Mouse (Mus musculus): ENCODE results near the gene Atxn7l1. TPM values are rescaled to one million over a fixed set of nuclear protein-coding genes. Genes with fewer than 3 reads are reported as not detected.

The Atxn7l1 gene
- total RNA-seq, 2 experiments from 2014 or later: 16.4 to 17.7 TPM

DNA sequence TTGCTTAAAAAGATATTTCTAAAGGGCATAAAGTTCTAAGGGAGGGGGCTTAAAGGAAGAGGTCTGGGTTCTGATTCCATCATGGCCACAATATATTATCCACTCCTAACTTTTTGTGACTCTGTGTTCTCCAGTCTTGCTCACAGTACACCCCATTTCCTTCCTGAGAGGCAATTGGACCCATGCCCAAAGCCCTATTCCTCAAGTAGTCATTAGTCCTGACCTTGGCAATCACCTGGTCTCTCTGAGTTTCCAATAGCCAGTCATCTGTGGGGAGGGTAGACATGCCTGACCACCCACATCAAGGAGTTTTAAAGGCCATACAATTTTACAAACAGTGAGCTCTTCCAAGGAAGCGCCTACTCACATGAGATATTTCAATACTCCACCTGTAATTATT, 176.3 kb downstream of the Atxn7l1 start:
- no peak for DNase-seq

DNA sequence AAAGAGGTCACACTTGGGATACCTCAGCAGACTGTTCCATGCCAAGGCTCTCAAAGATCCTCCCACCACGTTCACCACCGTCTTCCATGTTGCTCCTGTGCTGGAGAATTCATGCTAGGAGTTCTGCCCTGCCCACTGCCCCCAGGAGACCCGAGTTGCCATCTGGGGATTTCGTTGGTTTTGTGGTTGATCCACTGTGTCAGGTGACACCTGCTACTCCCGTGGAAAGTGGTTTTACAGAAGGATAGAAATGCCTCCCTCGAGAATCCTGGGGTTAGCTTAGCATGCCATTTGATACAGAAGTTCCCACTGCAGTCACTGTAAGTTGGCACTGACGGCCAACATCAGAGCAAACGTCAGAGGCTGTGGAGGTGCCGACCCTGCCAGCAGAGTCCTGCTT, 177.9 kb downstream of the Atxn7l1 start:
- DNase-seq: no peak

DNA sequence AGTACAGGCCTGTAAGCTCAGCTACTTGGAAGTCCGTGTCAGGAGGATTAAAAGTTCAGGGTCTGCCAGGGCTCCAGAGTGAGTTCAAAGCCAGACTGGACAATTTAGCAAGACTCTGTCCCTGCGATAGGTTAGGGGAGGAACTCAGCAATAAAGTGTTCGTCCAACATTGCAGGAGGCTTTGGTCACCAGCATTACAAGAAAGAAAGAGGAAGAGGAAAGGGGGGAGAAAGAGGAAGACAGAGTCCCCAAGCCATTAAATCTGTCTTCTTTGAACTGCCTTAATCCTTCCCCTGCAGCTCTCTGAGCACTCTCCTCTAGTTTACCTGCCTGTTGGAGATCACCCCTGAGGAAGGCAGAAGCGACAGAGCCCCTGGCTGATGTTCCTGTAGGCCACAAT, 184.6 kb downstream of the Atxn7l1 start:
- no peak for DNase-seq

DNA sequence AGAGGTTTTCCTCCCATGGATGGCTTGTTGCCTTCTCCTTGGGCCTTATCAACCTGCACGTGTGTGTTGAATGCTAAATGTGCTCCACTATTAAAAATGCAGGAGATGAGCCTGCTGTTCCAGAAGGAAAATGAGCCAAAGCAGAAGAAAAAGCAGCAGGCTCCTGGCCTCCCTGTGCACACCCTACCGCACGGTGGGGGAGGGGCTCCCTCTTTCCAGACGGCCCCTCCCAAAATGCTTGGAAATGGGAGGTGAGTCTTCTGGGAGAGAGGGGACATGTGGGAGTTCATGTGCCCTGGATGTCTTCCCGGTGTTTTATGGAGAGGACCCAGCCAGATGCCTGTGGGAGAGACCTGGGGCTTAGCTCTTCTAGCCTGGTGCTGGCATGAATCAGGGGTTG, 185.3 kb downstream of the Atxn7l1 start:
- no peak for DNase-seq

DNA sequence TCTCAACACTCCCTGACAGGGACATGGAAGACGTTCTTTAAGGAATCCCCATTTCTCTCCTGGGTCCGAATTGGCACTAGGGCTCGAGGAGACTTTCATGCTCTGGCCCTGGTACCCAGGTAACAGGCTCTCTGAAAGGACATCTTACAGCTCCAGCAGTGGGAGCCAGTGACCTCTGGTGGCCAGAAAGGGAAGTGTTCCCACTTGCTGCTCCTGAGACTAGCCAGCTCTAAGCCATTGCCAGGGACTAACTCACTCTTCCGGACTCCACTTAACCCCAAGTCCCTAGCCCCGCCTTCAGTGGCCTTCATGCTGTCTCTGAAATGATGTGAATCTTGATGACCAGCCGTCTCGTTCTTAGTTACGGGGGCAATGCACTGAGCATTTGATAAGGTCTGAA, 186.4 kb downstream of the Atxn7l1 start:
- peak; percentile 74 for DNase-seq

DNA sequence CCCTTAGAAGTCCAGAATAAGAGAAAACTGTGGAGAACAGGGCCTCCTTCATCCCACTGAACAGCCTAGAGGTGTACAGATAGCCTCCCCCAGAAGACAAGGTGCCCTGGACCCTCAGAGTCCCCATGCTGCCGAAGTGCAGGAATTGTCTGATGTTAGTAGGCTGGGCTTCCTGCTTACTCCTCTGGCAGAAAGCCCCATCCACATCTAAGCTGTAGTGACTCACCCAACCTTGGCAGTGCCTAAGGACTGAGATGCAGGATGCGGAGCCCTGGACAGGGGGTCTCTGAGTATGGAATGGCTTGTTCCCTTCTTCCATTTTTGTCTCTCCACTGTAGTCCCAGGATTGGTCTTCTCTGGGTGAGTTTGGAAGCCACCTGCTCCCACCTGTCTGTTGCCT, 187.0 kb downstream of the Atxn7l1 start:
- no peak for DNase-seq

DNA sequence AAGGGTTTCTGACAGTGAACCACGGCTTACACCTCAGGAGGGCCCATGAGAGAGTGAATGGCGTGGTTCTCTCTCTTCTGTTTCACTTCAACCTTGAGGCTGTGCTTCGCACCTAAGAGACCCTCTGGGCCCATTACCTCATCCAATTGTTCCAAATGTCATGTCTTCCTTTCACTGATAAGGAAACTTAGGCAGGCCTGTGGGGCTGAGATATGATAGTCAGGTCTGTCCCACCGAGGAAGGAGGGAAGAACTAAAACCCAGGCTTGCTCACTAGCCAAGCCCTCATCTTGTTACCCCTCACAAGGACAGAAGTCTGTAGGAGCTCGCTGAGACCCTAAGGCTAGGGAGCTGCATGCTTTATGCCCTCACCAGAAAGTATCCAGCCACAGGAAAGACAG, 187.5 kb downstream of the Atxn7l1 start:
- no peak for DNase-seq

DNA sequence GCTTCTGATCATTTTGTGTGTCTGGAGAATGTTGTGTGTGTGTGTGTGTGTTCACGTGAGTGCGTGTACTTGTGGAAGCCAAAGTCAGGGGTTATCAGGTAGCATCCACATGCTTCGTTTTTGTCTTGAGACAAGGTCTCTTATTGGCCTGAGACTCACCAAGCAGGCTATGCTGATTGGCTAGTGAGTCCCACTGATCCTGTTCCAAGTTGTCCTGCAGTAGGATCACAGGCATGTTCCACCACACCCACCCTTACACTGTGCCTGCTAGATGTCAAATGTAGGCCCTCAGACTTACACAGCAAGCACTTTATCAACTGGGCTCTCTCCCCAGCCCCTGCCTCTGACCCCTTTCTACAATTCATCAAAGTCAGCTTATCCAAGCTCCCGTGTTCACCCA, 187.9 kb downstream of the Atxn7l1 start:
- no peak for DNase-seq

DNA sequence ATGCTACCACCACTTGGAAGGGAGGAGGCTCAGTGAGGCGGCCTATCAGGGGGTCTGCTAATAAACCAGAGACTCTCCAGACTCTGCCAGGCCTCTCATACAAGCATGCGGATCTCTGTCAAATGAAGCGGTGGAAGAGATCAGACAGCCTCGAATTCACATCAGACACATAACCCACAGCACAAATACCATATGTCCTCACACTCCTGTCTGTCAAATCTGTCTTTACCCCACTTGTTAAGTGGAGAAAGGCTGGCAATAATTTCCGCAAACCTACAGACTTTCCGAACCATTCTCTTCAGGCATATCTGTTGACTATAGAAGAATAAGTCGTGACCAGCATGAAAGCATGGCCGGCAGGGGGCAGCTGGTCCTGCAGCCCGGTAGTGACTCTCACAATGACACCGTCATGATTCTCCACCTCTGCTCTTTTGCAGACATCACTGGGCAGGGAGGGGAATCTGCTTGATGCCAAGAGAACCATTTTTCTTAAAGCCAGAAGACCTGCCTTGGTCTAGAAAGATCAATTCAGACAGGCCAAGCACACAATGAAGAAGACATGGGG, 189.2 kb downstream of the Atxn7l1 start:
- no peak for DNase-seq

DNA sequence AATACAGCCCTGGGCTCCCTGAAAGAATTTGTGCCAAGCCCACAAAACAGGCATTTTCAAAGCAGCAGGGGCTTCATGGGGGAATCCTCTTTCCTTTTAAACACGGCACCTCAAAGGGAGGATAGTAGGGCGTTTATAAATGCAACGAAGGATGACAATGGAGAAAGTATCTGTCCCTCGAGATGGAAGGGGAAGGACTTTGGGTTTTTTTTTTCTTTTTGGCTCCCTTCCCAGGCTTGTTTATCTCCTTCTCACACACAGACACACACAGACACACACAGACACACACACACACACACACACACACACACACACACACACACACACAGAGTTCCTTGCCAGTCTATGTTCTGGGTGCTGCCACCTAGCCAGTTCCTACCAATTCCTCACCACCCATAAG, 189.8 kb downstream of the Atxn7l1 start:
- no peak for DNase-seq

DNA sequence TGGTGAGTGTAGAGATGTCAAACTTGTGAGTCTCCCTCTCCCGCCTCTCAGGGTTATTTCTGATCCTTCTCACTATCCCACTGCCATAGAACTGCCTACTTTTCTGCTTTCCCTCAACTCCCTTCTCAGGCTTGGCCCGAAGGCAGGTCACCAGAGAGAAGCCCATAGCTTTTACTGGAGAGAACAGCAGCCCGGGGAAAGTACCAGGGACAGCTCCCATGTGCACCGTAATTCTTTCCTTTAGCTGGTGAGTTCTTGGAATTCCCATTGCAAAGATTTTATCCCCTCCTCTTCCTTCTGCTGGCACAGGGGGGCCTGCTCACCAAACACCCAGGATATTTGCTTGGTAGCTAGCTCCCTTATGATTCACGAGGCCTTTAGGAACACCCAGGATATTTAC, 190.7 kb downstream of the Atxn7l1 start:
- no peak for DNase-seq

DNA sequence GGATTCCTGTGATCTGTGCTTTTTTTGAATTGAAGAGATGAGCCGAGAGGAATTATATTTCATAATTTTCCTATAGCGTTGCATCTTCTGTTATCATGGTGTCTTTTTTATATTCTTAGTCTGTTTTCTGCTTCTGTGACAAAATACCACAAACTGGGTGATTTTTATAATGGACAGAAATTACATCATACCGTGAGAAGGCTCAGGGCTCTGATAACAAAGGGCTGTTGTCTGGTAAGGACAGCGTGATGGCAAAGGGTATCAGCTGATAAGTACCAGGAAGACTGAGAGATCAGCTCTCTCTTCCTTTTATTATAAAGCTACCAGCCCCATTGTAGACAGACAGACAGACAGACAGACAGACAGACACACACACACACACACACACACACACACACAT, 192.3 kb downstream of the Atxn7l1 start:
- DNase-seq: no peak

DNA sequence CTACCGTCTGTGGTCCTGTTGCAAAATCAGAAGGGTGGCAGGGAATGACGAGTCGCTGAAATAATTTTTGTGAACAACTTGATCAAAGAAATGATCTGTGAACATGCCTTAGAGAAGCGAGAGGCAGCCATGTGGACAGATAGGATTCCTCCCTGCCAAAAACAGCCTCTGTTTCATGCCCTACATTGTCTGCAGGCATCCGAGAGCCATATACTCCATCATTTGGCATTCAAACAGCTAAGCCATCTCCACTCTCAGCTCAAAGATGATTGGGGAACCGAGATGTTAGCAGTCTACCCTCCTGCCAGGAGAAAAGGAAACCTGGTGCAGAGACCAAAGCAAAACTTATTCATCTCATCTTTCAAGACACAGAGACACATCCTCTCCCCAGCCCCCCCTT, 193.2 kb downstream of the Atxn7l1 start:
- DNase-seq: no peak

DNA sequence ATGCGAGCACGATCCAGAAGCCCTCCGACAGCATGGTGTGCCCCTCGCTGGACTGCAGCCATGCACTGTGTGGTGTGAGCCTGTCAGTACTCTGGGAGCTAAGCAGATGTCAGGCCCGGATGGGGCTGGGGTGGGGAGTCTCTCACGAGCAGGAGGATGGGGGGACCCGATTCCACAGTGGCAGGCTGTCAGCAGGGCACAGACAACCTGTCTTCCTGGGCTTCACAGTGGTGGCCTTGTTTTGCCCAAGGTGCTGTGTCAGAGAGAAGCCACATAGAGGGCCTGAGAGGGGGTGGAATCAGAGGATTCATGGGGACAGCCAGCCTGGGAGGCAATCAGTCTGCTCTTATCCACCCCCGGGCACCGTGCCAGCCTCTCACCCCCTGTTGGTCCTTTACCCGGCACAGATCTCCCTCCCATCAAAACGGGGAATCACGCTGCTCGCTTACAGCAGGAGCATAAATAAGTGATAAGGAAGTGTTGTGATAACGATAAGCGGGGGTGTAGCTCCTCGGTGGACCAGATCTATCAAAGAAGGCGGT, 193.9 kb downstream of the Atxn7l1 start:
- no peak for DNase-seq

DNA sequence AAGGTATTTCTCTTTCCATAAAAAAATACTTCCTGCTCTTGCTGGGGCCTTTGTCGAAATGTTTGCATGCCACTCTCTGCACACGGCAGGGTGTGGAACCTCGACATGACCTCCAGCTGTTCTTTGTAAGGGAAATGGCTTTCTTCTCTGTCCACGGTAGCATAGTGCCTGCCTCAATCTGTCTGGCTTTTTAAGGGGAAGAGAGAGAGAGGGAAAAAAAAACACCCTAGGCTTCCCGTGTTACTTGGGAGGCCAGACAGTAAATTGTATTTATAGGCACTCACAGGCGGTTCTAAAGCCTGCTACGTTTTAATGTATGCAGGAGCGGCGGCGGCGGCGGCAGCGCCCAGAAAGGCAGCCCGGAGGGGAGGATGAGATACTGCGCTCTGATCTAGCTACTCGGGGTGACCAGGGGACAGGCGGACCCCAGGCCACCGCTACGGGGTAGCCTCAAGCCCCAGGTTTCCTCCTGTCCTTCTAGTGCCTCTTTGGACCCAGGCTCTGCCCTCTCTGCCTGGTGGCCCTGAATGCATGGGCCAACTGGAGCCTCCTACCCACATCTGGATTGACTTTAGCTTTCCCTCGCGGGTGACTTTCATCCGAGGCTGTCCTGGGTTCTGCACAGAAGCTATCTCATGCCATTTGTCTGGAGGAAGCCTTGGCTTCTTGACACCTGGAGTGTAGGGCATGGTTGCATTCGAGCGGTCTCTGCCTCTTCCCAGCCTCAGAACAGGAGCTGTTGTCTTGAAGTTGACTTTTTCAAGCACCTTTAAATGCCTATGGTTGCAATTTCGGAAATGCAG, 197.7 kb downstream of the Atxn7l1 start:
- no peak for DNase-seq

DNA sequence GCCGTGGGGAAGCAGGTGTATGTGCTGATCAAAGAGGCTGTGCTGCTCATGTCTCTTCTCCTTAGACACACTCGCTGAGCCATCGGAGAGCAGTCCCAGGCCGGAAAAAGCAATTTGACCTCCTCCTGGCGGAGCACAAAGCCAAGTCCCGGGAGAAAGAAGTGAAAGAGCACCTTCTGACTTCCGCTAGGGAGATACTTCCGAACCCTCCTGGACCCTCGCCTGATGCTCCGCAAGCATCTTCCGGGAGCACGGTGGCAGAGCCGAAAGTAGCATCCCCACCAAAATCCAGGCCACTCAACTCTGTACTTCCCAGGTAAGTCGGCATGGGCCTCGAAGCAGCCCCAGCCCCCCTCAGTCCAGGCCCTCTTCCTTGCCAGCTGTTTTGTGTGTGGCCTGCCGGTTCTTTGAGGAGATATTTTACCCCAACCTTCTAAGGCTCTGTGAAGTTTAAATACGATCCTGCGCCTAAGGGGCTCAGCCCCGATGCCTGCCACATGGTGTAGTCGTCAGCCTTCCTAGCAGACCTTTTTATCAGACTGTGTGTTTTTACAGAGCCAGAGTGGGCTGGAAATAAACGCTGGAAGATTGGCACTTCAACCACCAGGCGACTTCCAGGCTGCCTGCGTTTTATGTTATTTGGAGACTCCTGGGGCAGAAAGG, 198.4 kb downstream of the Atxn7l1 start:
- no peak for DNase-seq

DNA sequence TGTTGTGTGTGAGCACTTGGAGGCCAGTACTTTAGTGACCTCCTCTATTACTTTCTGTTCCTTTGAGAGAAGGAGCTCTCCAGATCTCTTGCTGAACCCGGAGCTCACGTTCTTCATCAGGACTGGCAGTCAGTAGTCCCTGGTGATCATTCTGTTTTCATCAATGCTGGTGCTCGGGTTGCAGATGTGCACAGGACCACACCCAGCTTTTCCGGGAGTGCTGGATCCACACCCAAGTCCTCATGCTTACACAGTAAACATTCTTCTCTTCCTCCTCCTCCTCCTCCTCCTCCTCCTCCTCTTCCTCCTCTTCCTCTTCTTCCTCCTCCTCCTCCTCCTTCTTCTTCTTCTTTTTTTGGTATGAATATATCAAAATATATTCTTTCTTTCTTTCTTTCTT, 205.2 kb downstream of the Atxn7l1 start:
- no peak for DNase-seq

DNA sequence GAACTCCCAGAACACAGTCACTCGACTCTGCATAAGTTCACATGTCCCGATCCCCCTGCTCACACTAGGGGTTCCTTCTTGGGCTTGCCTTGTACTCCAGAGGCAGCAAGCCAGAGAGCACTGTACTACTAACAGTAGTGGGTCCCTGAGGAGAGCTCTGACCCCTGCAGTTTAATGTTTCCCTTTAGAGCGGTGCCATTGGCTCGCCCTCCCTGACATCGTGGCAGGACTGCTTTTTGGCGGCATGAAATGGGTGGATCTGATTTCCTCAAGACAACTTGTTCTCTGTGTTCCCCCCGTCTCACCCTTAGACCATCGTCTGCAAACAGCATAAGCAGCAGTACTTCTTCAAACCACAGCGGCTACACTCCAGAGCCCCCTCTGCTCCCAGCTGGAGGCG, 210.9 kb downstream of the Atxn7l1 start:
- DNase-seq: no peak

DNA sequence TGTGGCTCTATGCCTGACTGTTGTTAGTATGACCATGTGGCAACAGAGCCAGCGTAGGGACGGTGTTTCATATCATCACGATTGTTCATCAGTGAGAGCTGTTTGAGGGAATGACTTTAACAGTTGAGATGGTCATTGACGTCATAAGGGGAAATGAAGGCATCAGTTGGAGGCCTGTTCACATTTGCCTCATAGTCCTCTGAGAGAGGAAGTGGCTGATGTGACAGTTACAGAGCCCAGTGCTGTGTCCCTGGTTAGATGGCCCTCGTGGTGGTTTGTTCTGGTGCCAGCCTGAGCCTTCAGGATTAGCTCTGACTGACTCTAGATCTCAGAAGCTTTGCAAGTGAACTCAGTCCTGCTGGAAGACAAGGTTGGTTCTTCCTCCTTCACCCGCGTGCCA, 211.7 kb downstream of the Atxn7l1 start:
- DNase-seq: no peak

DNA sequence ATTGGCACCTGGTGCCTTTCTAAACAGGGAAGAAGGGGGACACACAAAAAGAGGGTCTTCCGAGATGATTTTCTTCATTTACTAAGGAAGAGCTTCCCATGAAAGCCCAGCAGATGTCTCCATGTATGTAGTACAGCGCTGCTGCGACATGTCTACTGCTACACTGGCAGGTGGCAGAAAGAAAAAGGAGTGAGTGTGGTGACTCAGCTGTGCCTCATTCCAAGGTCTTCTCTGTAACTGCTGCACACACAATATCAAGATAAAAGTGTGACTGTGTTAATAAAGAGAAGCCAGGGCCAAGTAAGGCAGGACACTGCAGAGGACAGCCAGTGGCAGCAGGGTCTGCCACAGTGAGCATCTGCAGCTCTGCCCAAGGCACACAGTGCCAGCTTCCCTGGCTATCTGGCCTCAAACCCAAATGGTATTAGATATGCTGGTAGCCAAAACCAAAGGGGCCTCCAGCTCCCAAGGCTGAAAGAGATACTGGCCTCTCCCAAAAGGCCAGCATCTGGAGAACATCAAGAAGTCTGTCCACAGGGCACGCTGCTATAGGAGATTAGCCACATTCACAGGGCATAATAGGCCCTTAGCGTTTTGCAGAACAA, 212.5 kb downstream of the Atxn7l1 start:
- DNase-seq: peak; percentile 38

DNA sequence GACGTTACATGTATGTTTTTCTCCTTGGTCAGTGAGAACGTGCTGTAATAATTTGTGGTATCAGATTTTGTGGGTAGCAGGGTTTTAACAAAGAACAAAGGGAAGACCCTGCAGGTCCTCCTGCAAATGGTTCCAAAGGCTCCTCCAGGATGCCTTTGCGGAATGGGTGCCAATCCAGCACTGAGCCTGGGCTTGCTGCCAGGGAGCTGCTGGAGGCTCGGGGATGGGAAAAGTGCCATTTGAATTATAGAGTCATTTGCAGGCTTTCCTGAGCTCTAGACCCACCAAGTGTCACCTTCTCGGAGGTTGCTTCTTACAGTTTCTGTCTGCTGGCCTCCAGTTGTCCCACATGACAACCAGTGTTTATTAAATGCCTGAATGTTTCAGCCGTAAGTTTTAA, 213.2 kb downstream of the Atxn7l1 start:
- DNase-seq: no peak

DNA sequence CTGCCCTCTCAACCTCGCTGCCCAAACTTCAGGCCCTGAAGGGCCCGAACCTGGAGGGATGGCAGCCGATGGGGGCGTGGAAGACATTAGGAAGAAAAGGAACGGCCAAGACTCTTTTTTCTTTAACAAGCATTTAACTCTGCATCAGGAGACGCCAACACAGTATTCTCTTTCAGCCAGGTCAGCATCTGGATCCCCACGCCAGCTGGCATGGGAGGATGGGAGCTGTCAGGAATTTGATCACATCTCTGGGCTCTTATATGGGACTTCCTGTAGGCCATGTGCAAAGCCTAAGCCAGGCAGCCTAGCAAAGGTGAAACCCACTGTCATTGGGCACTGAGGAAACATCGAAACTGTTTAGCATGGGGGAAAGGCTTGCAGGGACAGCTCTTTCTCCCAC, 217.0 kb downstream of the Atxn7l1 start:
- peak; percentile 59 for DNase-seq

DNA sequence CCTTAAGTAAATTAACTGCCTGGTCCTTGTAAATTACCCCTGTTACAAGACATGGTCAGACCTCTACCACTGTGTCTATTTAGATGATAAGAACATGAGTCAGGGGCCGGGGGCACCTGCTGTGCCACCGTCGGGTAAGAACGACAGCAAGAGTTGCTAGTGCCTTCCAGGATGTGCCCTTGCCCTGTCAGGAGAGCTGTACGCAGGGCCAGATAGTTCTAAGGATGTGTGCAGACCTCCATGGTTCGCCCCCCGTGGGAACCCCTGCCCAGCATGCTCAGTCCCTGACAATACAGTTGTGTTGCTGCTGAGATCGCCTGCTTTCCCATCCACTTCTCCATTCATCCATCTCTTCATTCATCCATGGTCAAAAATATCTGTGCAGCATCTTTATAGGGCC, 217.6 kb downstream of the Atxn7l1 start:
- no peak for DNase-seq

All from gastrocnemius, postnatal 25 days (tissue).